Mouse (Mus musculus) gastrocnemius, postnatal 4 days (tissue): ENCODE measurements around the gene Dnajc25. TPM values are rescaled to one million over a fixed set of nuclear protein-coding genes. Genes with fewer than 3 reads are reported as not detected.

Source experiments
- DNase-seq, 2 experiments: peaks; one replicate each; pipeline ENCODE4 v3.0.0; 2021 to 2022; ENCODE audit warnings: low spot score in 2 of 2, mixed read lengths in 2 of 2
- total RNA-seq, 2 experiments: library from RNA; stranded (reverse); gene quantifications; 2 replicates each; pipeline ENCODE4 v1.2.3; 2021

The Dnajc25 gene
- total RNA-seq, 2 experiments from 2014 or later = 15.8 to 17.4 TPM

GRCm38 (mm10) chr4:59002948-59003805 lies 8.3 kb downstream of the Dnajc25 start, which contains the start of gene Gm20503:
Gm20503 (plus strand) TSS chr4:59003210.
- DNase-seq = peak; percentile 89 to 91

GRCm38 (mm10) chr4:59003806-59004200 lies 8.9 kb downstream of the Dnajc25 start:
- no peak for DNase-seq

- no peak for DNase-seq
These were observed 11.3 kb downstream of the Dnajc25 start for GRCm38 (mm10) chr4:59006211-59006610.

- no peak for DNase-seq
These were observed 12.2 kb downstream of the Dnajc25 start for GRCm38 (mm10) chr4:59007016-59007415.

DNA sequence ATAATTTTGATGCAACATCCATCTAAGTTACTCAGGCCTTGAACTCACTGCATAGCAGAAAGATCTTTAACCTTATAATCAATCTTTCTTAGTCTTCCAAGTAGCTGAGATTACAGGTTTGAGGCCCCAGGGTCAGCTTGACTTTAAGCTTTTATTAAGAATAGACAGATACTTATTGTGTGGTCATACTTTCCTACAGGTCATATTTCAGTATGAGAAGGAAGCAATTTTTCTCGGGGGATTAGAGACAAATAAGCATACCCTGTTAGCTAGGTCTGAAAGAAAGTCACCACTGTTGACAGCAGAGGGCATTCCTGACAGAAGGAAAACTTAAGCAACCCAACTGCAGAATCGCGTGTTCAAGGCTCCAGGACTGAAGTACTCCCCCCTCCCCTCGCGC lies 13.1 kb downstream of the Dnajc25 start:
- DNase-seq = no peak

- no peak for DNase-seq
These were observed 14.3 kb downstream of the Dnajc25 start for GRCm38 (mm10) chr4:59009186-59009585.

- DNase-seq = no peak
These were observed 14.8 kb downstream of the Dnajc25 start for GRCm38 (mm10) chr4:59009696-59010095.

DNA sequence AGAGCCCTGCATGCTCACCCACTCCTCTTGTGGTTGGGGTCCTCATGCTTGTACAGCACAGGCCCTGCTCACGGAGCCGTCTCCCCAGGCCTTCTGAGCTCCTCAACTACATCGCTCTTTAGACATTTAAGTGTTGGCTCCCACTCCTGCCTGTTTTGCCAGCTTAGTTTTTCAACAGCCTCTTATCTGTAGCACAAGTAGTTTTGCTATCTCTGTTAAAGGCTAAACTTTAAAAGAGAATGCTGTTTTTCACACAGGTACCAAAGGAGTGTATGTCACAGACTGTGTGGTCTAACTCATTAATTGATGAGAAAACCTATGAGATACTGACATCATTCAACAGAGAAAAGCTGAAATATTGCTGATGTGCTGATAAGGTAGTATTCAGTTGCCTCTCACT lies 16.6 kb downstream of the Dnajc25 start:
- DNase-seq = no peak

DNA sequence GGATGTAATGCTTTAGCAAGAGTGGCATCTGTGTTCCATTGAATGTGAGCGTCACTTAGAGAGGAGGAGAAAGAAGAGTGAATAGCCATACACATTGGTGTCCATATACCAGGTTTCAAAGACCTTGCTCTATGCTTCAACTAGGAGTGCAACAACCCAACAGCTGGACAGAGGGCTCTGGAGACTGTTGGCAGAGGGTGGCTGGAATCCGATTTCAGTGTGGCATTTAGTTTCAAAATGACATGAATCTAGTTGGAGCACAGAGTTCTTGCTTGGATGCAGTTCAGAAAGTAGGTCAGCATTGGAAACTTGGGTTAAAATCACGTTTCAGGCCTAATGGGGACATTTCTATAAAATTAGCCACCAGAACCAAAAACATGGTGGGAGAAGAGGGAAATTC lies 20.3 kb downstream of the Dnajc25 start:
- DNase-seq = no peak

DNA sequence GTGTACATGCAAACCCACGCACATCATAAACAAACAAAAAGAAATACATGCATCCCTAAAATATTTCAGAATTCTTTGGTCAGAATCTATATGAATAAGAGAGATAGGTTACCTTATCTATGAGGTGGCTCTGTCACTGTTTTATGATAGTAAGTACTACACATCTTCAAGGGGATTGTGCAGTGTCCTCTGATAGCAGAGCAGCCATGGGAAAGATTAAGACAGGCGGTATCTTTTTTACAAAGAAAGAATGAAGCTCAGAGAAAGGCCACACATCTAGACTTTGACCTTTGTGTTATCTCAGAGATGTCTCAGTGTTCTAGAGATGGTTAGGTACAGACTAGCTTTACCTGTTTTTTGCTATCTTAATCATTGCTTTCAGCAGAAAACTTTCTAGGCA lies 22.1 kb downstream of the Dnajc25 start:
- DNase-seq = no peak

- DNase-seq = no peak
These were observed 39.6 kb downstream of the Dnajc25 start for GRCm38 (mm10) chr4:59034325-59034917.

GRCm38 (mm10) chr4:59034918-59035785 lies 40.3 kb downstream of the Dnajc25 start, which contains the start of gene Gng10:
Gng10 (plus strand) TSS chr4:59035088.
- DNase-seq = peak; percentile 74

DNA sequence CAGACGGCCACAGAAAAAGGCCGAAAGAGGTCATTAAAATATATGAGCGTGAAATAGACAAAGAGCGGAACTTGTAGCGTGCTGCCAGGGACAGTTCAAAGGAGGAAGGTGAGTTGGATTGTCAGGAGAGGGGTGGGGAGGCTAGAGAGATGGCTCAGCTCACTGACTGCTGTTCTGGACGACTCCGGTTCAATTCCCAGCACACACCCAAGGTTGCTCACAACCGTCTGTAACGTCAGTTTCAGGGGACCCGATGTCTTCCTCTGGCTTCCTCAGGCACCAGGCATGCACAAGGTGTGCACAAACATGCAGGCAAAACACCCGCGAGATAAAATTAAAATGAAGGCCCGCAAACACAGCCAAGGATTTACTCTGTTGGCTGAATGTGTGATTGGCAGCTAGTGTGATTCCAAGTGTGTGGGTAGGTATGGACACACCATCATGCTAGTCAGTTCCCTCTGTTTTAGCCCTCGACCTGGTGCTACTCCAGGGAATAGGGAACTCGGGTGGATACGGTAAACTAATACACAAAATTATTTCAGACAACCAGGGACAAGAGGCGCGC lies 41.0 kb downstream of the Dnajc25 start:
- no peak for DNase-seq

GRCm38 (mm10) chr4:59036490-59037127 lies 41.7 kb downstream of the Dnajc25 start:
- DNase-seq = peak; percentile 40 to 77

- DNase-seq = no peak
These were observed 42.7 kb downstream of the Dnajc25 start for GRCm38 (mm10) chr4:59037525-59037924.

DNA sequence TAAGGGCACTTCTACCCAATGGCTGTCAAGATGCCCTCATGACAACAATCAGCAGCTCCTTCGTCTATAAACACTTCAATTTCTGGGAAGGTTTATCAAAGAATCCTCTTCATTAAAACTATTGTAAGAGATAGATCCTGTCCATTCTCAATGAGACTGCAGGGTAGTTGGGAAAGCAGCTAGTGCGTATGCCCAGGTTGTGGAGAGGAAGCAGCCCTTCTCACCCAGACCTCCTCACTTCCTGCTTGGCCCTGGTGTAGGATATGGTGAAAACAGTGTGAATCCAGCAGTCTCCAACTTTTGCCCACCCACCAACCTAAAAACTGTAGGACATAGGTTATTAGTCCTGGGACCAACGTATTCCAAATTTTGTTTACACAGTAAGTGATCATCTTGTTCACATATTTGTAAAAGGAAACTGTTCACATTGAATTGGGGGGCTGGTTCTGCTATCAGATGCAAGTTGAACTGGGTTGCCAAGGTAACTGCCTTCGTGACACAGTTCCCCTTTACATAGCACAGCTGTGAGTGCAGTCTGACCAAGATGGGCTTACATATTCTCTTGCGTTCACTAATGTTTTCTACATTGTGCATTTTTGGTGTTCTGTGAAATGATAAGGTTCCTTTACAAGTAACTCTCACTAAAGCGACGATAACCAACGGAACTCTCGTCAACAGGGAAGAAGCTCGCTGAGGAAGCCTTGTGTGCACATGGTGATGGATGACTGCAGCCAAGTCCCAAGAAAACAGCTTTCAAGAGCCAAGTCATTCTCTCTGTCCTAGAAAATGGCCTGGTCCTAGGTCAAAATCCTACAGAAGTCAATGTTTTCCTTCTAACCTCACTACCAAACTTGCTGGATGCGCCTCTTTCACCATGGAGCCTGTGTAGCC lies 45.8 kb downstream of the Dnajc25 start:
- no peak for DNase-seq

- DNase-seq = no peak
These were observed 48.2 kb downstream of the Dnajc25 start for GRCm38 (mm10) chr4:59043074-59043473.

- DNase-seq = no peak
These were observed 49.0 kb downstream of the Dnajc25 start for GRCm38 (mm10) chr4:59043891-59044290.

DNA sequence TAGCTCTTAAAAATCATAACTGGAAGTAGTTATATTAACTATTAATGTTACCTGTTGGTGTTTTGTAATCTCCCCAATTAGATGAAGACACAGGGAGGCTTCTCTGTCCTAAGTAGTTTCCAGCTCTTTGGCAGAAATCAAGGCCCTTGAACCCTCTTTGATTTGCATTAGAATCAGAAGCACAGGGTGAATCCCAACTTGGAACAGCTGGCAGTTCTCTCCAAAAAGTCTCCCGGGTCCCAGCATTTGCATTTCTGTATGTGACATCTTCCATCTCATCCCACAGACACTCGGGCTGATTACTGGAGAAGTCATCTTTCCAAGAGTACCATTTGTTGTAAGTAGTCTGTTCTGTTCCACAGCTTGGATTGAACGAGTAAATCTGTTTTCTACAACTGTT lies 52.4 kb downstream of the Dnajc25 start:
- no peak for DNase-seq

DNA sequence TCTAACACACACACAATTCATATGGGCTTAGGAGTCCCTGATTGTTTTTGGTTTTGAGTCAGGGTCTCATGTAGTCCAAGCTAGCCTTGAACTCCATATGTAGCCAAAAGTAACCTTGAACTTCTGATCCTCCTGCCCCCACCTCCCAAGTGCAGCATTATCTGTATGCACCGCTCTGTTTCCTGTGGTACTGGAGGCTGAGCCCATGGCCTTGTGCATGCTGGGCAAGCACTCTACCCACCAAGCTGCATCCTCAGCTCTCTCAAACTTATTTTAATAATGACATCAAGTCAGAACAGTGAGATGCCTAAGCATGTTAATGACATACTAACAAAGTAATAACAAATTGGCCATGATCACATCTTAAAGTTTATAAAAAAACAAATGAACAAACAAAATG lies 56.2 kb downstream of the Dnajc25 start:
- no peak for DNase-seq
